Mouse (Mus musculus) midbrain, embryonic 16.5 days (tissue): ENCODE results near the gene Apbb2. TPM values are rescaled to one million over a fixed set of nuclear protein-coding genes. Genes with fewer than 3 reads are reported as not detected.

Experiments used
- ATAC-seq: fragments of 200-750 bp; cut with Nextera tagmentation; 2 replicates; pipeline ENCODE4 v1.8.0; 2017; ENCODE audit warnings: moderate TSS enrichment
- H3K27ac ChIP-seq: fragments of 300-500 bp; sonication (generic); 2 replicates; pipeline ENCODE4 v1.5.1; 2014; ENCODE audit warnings: mild to moderate bottlenecking, low read length, mixed read lengths
- H3K27me3 ChIP-seq: fragments of 300-500 bp; sonication (generic); 2 replicates; pipeline ENCODE4 v1.6.1; 2014; ENCODE audit warnings: low read depth, low read length, mixed read lengths; ENCODE audit not compliant: control insufficient read depth, insufficient read depth
- H3K36me3 ChIP-seq: fragments of 300-500 bp; sonication (generic); 2 replicates; pipeline ENCODE4 v1.6.1; 2014; ENCODE audit warnings: mild to moderate bottlenecking, low read length, moderate library complexity, mixed read lengths; ENCODE audit not compliant: control insufficient read depth, insufficient read depth
- H3K4me1 ChIP-seq: fragments of 300-500 bp; sonication (generic); 2 replicates; pipeline ENCODE4 v1.6.1; 2014; ENCODE audit warnings: mild to moderate bottlenecking, low read length, mixed read lengths; ENCODE audit not compliant: control insufficient read depth, insufficient read depth
- H3K4me2 ChIP-seq: fragments of 300-500 bp; sonication (generic); 2 replicates; pipeline ENCODE4 v1.6.1; 2014; ENCODE audit warnings: mild to moderate bottlenecking, low read length, mixed read lengths
- H3K4me3 ChIP-seq: fragments of 300-500 bp; sonication (generic); 2 replicates; pipeline ENCODE4 v1.5.1; 2014; ENCODE audit warnings: low read depth, mild to moderate bottlenecking, low read length, moderate library complexity, mixed read lengths
- H3K9ac ChIP-seq: fragments of 300-500 bp; sonication (generic); 2 replicates; pipeline ENCODE4 v1.6.1; 2014; ENCODE audit warnings: low read depth, low read length, mixed read lengths
- H3K9me3 ChIP-seq: fragments of 300-500 bp; sonication (generic); replicated peaks from 2 replicates; pipeline ENCODE4 v1.6.1; 2014; ENCODE audit warnings: mild to moderate bottlenecking, low read length, mixed read lengths; ENCODE audit not compliant: control insufficient read depth, poor library complexity, severe bottlenecking
- WGBS: fragments of 180-500 bp; shearing (Covaris S2); extraction: QIAGEN DNeasy Blood & Tissue Kit; methylation state at CpG from one replicate; pipeline ENCODE4 v1.1.7; 2014; 5-methylcytosine and 5-hydroxymethylcytosine counted together
- polyA plus RNA-seq: library from polyadenylated mRNA; unstranded; fragments of >200 nt; fragmentation: Nextera tagmentation; extraction: Ambion mirVana; gene quantifications from 2 replicates; pipeline ENCODE4 v1.2.1, GENCODE M21; 2015

The Apbb2 gene
- polyA plus RNA-seq, 1 experiment from 2014 or later: 107 TPM

DNA sequence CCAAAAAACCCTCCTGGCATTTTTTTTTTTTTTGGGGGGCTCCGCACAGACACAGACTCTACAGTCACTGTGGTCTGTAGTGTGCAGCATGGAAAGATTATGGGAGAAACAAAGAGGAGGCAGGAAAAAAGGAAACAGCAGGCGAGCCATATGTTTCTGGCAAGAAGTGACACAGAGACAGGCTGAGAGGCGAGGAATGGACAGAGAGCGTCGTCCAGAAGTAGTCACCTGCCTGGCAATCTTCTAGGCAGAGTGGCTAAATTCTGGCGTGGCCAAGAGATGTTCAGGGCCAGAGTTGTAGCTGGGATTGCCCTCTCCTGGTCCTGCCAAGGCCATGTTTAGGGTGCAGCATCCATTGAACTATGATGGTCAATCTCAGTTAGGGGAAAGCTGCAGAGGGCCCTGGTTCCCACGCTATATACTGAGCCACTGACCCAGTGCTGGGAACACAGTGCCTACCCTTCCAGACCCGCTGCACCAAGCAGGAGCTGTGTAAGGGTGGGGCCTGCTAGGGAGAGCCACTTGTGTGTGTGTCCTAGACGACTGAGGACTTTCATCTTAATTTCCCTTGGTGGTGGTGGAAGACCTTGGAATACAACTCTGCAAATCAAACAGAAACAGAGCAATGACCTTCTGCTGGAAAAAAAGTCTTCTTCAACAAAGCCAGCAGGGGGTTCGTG, 224.7 kb downstream of the Apbb2 start:
- Histone ChIP-seq H3K9ac (no peak overlapping the region), H3K36me3 (no peaks in the 10 kb centered on the region), H3K4me3 (no peak overlapping the region), H3K27ac (no peak overlapping the region), H3K9me3 (no peaks in the 10 kb centered on the region), H3K27me3 (no peaks in the 10 kb centered on the region), H3K4me1 (peaks cover 5% of the 10 kb centered on the region; the same call in 1 of the 2 replicates), H3K4me2 (no peak overlapping the region)
- WGBS: 75% methylated on average over 10 of the region's 10 CpGs
- ATAC-seq: no peak

DNA sequence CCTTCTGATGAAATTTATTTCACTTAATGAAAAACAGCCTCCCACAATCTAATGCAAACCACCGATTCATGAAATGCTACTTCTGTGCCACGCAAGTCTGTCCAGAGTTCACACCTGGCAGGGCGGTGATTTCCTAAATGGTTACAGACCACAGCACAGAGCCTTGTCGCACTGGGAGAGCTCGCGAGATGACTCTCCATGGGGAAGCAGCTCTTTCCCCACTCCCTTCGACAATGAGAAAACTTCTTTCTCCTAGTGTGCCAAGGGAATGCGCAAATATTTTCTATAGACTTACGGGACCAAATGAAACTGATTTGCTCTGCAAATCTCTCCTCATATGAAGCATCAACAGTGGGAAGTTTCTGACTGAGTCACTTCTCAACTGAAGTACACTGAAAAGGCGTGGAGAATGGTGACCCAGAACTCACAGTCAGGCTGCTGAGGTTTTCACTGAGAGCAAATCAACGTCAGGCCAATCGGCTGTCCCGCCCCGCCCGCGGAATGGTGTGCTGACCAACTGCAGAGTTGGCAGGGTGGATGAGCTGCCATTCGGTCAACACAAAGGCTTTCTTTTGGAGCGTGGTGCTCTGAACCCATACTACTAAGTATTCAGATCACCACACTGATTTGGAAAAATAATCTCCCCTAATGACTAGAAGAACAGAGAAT, 225.6 kb downstream of the Apbb2 start:
- Histone ChIP-seq H3K27me3 (no peaks in the 10 kb centered on the region), H3K36me3 (no peaks in the 10 kb centered on the region), H3K4me1 (peaks cover 9% of the 10 kb centered on the region; the same call in 1 of the 2 replicates), H3K9ac (no peak overlapping the region), H3K4me3 (no peak overlapping the region), H3K4me2 (no peak overlapping the region), H3K9me3 (no peaks in the 10 kb centered on the region), H3K27ac (no peak overlapping the region)
- 51% methylated on average over 18 of the region's 18 CpGs for WGBS
- no peak for ATAC-seq

- no peak overlapping the region; the same call in 1 of the 2 replicates for H3K9ac ChIP-seq
- no peak overlapping the region for H3K27ac ChIP-seq
- H3K36me3 ChIP-seq: no peaks in the 10 kb centered on the region
- H3K9me3 ChIP-seq: no peaks in the 10 kb centered on the region
- WGBS: 60% methylated on average over 11 of the region's 11 CpGs
- H3K4me2 ChIP-seq: no peak overlapping the region
- H3K4me1 ChIP-seq: peaks cover 14% of the 10 kb centered on the region; the same call in 1 of the 2 replicates
- H3K27me3 ChIP-seq: no peaks in the 10 kb centered on the region
- no peak overlapping the region for H3K4me3 ChIP-seq
- no peak for ATAC-seq
Measured at GRCm38 (mm10) chr5:66391771-66392170, 226.8 kb downstream of the Apbb2 start.

GRCm38 (mm10) chr5:66391299-66391698, 227.3 kb downstream of the Apbb2 start:
- H3K27ac ChIP-seq: no peak overlapping the region
- 69% methylated on average over 5 of the region's 5 CpGs for WGBS
- H3K9me3 ChIP-seq: no peaks in the 10 kb centered on the region
- H3K27me3 ChIP-seq: no peaks in the 10 kb centered on the region
- no peak overlapping the region for H3K9ac ChIP-seq
- H3K4me2 ChIP-seq: no peak overlapping the region
- peaks cover 14% of the 10 kb centered on the region; the same call in 1 of the 2 replicates for H3K4me1 ChIP-seq
- ATAC-seq: no peak
- H3K4me3 ChIP-seq: no peak overlapping the region
- no peaks in the 10 kb centered on the region for H3K36me3 ChIP-seq

- Histone ChIP-seq H3K36me3 (no peaks in the 10 kb centered on the region), H3K4me3 (no peak overlapping the region), H3K27ac (no peak overlapping the region), H3K27me3 (no peaks in the 10 kb centered on the region), H3K4me2 (no peak overlapping the region), H3K9me3 (no peaks in the 10 kb centered on the region), H3K9ac (no peak overlapping the region), H3K4me1 (peaks cover 14% of the 10 kb centered on the region; the same call in 1 of the 2 replicates)
- ATAC-seq: no peak
- 83% methylated on average over 6 of the region's 6 CpGs for WGBS
Measured at GRCm38 (mm10) chr5:66390567-66390966, 228.0 kb downstream of the Apbb2 start.

- H3K9me3 ChIP-seq: no peaks in the 10 kb centered on the region
- no peak for ATAC-seq
- no peaks in the 10 kb centered on the region for H3K36me3 ChIP-seq
- 0 out of 2 replicates have a peak overlapping the region, but pooled peaks have one; percentile 30 for H3K27ac ChIP-seq
- no peak overlapping the region for H3K9ac ChIP-seq
- peaks cover 14% of the 10 kb centered on the region; the same call in 1 of the 2 replicates for H3K4me1 ChIP-seq
- 47% methylated on average over 8 of the region's 8 CpGs for WGBS
- no peaks in the 10 kb centered on the region for H3K27me3 ChIP-seq
- H3K4me2 ChIP-seq: peak overlapping the region; percentile 17; the same call in 1 of the 2 replicates
- no peak overlapping the region for H3K4me3 ChIP-seq
Measured at GRCm38 (mm10) chr5:66387481-66387880, 231.1 kb downstream of the Apbb2 start.

DNA sequence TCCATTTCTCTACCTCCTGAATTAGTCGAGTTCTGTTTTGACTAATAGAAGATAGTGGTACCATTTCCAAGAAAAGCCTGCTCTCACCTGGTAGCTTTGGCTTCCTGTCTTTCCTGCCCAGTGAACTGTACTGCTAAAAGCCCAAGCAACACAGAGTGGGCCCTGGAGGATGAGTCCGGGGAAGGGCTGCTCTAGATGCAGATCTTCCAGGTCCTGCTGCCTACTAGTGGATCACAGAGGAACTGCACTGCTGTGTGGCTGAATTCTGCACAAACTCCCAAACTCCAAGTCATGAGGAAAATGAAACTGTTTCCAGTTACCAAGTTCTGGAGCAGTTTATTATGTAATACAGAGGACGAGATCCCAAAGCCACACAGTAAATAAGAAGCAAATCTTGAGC, 232.9 kb downstream of the Apbb2 start:
- no peak overlapping the region for H3K9ac ChIP-seq
- no peaks in the 10 kb centered on the region for H3K9me3 ChIP-seq
- no peak overlapping the region for H3K4me2 ChIP-seq
- H3K36me3 ChIP-seq: no peaks in the 10 kb centered on the region
- H3K27me3 ChIP-seq: no peaks in the 10 kb centered on the region
- 41% methylated on average over 3 of the region's 3 CpGs for WGBS
- H3K27ac ChIP-seq: no peak overlapping the region
- no peak overlapping the region for H3K4me3 ChIP-seq
- ATAC-seq: no peak
- H3K4me1 ChIP-seq: peaks cover 10% of the 10 kb centered on the region; the same call in 1 of the 2 replicates

DNA sequence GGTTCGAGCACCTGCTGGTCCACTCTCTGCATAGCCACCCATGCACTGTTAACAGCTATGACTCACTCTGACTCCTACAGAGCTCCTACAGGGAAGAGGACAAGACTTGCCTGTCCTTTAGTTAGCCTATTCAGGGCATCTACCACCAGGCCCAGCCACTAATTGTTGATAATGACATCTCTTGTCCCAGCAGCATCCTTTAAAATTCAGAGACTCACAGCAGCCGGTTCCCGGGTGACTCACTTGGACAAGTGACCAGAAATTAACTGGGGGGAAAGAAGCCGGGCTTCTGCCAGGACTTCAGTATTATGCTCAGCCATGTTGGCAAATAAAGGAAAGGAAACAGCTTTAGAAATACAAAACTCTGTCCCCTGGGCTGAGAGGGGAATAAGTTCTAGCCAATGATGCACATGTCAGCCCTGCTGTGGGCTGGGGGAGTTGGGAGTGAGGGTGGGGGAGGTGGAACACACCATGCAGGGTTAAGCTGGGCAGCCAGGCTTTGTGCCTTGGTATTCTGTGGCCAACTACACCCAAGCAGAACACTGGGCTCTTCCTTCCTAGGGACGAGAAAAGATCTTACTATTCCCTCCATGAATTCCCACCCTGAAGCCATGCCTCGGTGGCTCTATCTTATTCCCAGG, 233.7 kb downstream of the Apbb2 start:
- H3K36me3 ChIP-seq: no peaks in the 10 kb centered on the region
- H3K9me3 ChIP-seq: no peaks in the 10 kb centered on the region
- peak; percentile 36; the same call in 1 of the 2 replicates for ATAC-seq
- no peak overlapping the region for H3K27ac ChIP-seq
- H3K9ac ChIP-seq: no peak overlapping the region
- H3K4me2 ChIP-seq: no peak overlapping the region
- H3K4me1 ChIP-seq: peaks cover 10% of the 10 kb centered on the region; the same call in 1 of the 2 replicates
- no peaks in the 10 kb centered on the region for H3K27me3 ChIP-seq
- no peak overlapping the region for H3K4me3 ChIP-seq
- WGBS: 73% methylated on average over 6 of the region's 6 CpGs

DNA sequence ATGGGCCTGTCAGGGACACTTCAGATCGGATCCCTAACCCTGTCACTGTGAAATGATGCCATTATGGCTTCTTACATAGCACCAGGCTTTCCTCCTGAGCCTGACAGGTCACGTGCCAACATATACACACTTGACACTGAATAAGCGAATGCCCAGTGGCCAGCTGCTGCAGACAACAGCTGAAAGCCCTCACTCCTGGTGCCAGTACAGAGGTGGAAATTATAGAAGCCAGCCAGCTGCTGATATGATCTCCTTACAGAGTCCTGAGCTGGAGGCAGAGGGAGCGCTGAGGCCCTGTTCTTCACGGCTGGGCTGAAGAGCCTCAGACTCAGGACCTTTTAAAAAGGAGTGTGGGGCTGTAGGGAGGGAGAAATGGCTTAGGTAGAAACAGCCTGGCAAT, 234.5 kb downstream of the Apbb2 start:
- no peak overlapping the region for H3K27ac ChIP-seq
- ATAC-seq: no peak
- no peaks in the 10 kb centered on the region for H3K9me3 ChIP-seq
- H3K4me3 ChIP-seq: no peak overlapping the region
- 79% methylated on average over 5 of the region's 5 CpGs for WGBS
- H3K4me2 ChIP-seq: no peak overlapping the region
- no peaks in the 10 kb centered on the region for H3K27me3 ChIP-seq
- no peaks in the 10 kb centered on the region for H3K36me3 ChIP-seq
- H3K9ac ChIP-seq: no peak overlapping the region
- H3K4me1 ChIP-seq: peaks cover 10% of the 10 kb centered on the region; the same call in 1 of the 2 replicates
